Mouse (Mus musculus): Measurements from ENCODE around the gene Plscr1. TPM values are rescaled to one million over a fixed set of nuclear protein-coding genes. Genes with fewer than 3 reads are reported as not detected.

The Plscr1 gene
- 10 to 100 TPM in 1 of 2 experiments, 1 to 10 TPM in 1; 9.6 to 10.8 TPM for total RNA-seq (2021)

GRCm38 (mm10) chr9:92249447-92249852, at the start of gene Plscr1:
TSS of gene Plscr1 (plus strand) at chr9:92249750.
- intact Hi-C loops (cut with DNase I) = no loop called here
- DNase-seq (ENCODE audit: low spot score) = no peak

DNA sequence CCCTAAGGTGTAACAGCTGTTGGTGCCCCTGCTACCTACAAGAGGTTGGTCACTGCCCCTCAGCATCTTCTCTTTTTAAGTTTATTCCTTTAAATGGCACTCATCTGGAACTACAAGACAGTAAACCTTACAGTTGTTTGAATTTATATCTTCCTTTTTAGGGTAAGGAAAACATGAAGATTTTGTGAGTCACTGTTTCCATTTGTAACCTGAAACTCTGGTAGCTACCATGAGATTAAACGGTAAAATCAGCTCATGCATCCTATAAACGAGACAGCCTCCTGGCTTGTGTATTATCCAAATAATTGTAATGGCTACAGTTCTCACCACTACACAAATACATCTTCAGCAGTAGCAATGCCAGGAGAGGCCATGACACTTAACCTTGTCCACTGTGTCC, 45.2 kb upstream of the Plscr1 start:
- DNase-seq (ENCODE audit: low spot score) = no peak
- intact Hi-C loops (cut with DNase I) = no loop called here

DNA sequence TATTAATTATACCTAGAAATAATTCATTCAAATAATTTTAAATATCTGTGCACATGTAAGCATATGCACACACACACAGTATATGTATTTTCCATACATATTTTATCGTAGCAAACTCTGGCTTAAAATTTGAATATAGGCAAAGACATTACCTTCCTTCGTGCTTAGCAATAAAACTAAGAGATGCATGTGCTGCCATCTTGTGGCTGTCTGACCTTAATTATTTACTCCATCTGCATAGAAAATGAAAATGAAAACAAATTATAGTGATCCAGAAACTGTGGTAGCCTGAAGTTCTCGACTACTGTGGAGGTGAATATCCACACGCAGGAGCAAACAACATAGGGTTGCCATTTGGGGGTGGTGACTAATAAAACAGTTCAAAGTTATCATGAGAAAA, 42.2 kb upstream of the Plscr1 start:
- intact Hi-C loops (cut with DNase I) = loop anchor here (1.0 kb wide), 1 partner anchor 60 kb away; no protein-coding TSS in a partner anchor
- DNase-seq (ENCODE audit: low spot score) = no peak

- DNase-seq (ENCODE audit: low spot score) = no peak
- intact Hi-C loops (cut with DNase I) = loop anchor here (1.0 kb wide), 1 partner anchor 60 kb away; no protein-coding TSS in a partner anchor
These were observed 41.8 kb upstream of the Plscr1 start for GRCm38 (mm10) chr9:92207757-92208156.

DNA sequence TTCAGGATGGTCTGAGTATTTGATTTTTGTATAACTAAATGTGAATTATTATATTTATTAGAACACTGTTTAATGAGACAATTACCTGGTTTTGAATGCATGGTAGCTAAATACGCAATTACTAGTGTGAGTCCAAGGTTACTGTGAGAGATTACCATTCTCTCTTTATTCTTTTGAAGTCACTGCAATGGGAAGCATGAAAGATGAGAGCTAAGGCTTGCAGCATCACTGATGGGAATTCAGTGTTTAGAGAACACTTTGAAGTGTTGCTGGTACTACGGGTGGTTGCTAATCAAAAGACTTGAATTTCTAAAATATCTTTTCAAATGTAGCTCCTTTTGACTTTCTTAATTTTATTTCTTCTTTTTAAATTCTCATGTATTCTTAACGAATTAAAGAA, 39.7 kb upstream of the Plscr1 start:
- intact Hi-C loops (cut with DNase I) = no loop called here
- no peak for DNase-seq (ENCODE audit: low spot score)

- no peak for DNase-seq (ENCODE audit: low spot score)
- intact Hi-C loops (cut with DNase I) = no loop called here
These were observed 39.1 kb upstream of the Plscr1 start for GRCm38 (mm10) chr9:92210386-92210967.

- DNase-seq (ENCODE audit: low spot score) = no peak
- intact Hi-C loops (cut with DNase I) = no loop called here
These were observed 38.5 kb upstream of the Plscr1 start for GRCm38 (mm10) chr9:92211048-92211447.

GRCm38 (mm10) chr9:92217484-92217883, 32.1 kb upstream of the Plscr1 start:
- no peak for DNase-seq (ENCODE audit: low spot score)
- intact Hi-C loops (cut with DNase I) = loop anchor here (2.0 to 5.0 kb wide), 4 partner anchors 35 to 395 kb away; no protein-coding TSS in a partner anchor

- no peak for DNase-seq (ENCODE audit: low spot score)
- intact Hi-C loops (cut with DNase I) = loop anchor here (2.0 to 5.0 kb wide), 4 partner anchors 34 to 394 kb away; no protein-coding TSS in a partner anchor
These were observed 31.7 kb upstream of the Plscr1 start for GRCm38 (mm10) chr9:92217896-92218295.

GRCm38 (mm10) chr9:92220151-92220550, 29.4 kb upstream of the Plscr1 start:
- intact Hi-C loops (cut with DNase I) = loop anchor here (5.0 kb wide), 1 partner anchor 57 kb away; the partner anchor contains the start of gene Plscr2
- no peak for DNase-seq (ENCODE audit: low spot score)

GRCm38 (mm10) chr9:92221480-92221879, 28.1 kb upstream of the Plscr1 start:
- intact Hi-C loops (cut with DNase I) = loop anchor here (1.0 to 5.0 kb wide), 2 partner anchors 56 to 153 kb away; partner anchors contain the start of gene Plscr2
- no peak for DNase-seq (ENCODE audit: low spot score)

- no peak for DNase-seq (ENCODE audit: low spot score)
- intact Hi-C loops (cut with DNase I) = loop anchor here (5.0 kb wide), 1 partner anchor 53 kb away; the partner anchor contains the start of gene Plscr2
These were observed 24.8 kb upstream of the Plscr1 start for GRCm38 (mm10) chr9:92224598-92225231.

- intact Hi-C loops (cut with DNase I) = loop anchor here (2.0 kb wide), 1 partner anchor 25 kb away; no protein-coding TSS in a partner anchor
- DNase-seq (ENCODE audit: low spot score) = no peak
These were observed 23.4 kb upstream of the Plscr1 start for GRCm38 (mm10) chr9:92226127-92226655.

- DNase-seq (ENCODE audit: low spot score) = no peak
- intact Hi-C loops (cut with DNase I) = loop anchor here (2.0 kb wide), 1 partner anchor 24 kb away; no protein-coding TSS in a partner anchor
These were observed 22.8 kb upstream of the Plscr1 start for GRCm38 (mm10) chr9:92226795-92227194.

GRCm38 (mm10) chr9:92228867-92229832, 20.4 kb upstream of the Plscr1 start:
- intact Hi-C loops (cut with DNase I) = no loop called here
- no peak for DNase-seq (ENCODE audit: low spot score)

GRCm38 (mm10) chr9:92229833-92230205, 19.7 kb upstream of the Plscr1 start:
- no peak for DNase-seq (ENCODE audit: low spot score)
- intact Hi-C loops (cut with DNase I) = no loop called here

- DNase-seq (ENCODE audit: low spot score) = no peak
- intact Hi-C loops (cut with DNase I) = no loop called here
These were observed 14.6 kb upstream of the Plscr1 start for GRCm38 (mm10) chr9:92234901-92235458.

GRCm38 (mm10) chr9:92248773-92249446, 640 bp upstream of the Plscr1 start:
- intact Hi-C loops (cut with DNase I) = no loop called here
- no peak for DNase-seq (ENCODE audit: low spot score)

Measured in heart, postnatal 25 days (tissue).